Mouse (Mus musculus) G1E (cell line): ENCODE measurements around the gene Zfp282.

Source experiments
- CTCF ChIP-seq: IDR thresholded peaks from 2 replicates; pipeline ENCODE4 v1.5.1; 2012; ENCODE audit warnings: low read depth, low read length, inconsistent platforms, mixed read lengths
- GATA1 ChIP-seq: IDR thresholded peaks from 2 replicates; pipeline ENCODE4 v1.6.1; 2012; ENCODE audit warnings: borderline replicate concordance, low read length, inconsistent platforms, mixed read lengths
- GATA2 ChIP-seq: IDR thresholded peaks from 2 replicates; pipeline ENCODE4 v1.6.1; 2012; ENCODE audit warnings: low read depth, low read length, inconsistent platforms, borderline replicate concordance
- POLR2AphosphoS5 ChIP-seq: IDR thresholded peaks from 2 replicates; pipeline ENCODE4 v1.6.1; 2012; ENCODE audit warnings: low read depth, low read length, inconsistent platforms; ENCODE audit not compliant: insufficient replicate concordance
- TAL1 ChIP-seq: conservative IDR thresholded peaks from 2 replicates; pipeline ENCODE4 v1.6.1; 2012; ENCODE audit warnings: low read depth, low read length, inconsistent platforms, mixed read lengths

GRCm38 (mm10) chr6:47878593-47878992, 1.6 kb downstream of the Zfp282 start:
- TF ChIP-seq GATA1 (no peak), CTCF (no peak), TAL1 (no peak), GATA2 (no peak), POLR2AphosphoS5 (no peak)
